Mouse (Mus musculus) bone marrow, adult 2 months (tissue): Measurements from ENCODE around the gene Zfand2b. TPM values are rescaled to one million over a fixed set of nuclear protein-coding genes. Genes with fewer than 3 reads are reported as not detected.

Source experiments
- H3K27ac ChIP-seq: fragments of 200-500 bp; 2 replicates; pipeline ENCODE4 v1.5.1; 2012; ENCODE audit warnings: low read depth, mild to moderate bottlenecking, control low read depth, inconsistent platforms, low read length; ENCODE audit not compliant: control insufficient read depth, poor library complexity, insufficient read depth
- H3K4me1 ChIP-seq: fragments of 200-500 bp; 2 replicates; pipeline ENCODE4 v1.6.1; 2011; ENCODE audit warnings: low read length; ENCODE audit not compliant: control insufficient read depth, insufficient read depth
- H3K4me3 ChIP-seq: fragments of 200-500 bp; replicated peaks from 2 replicates; pipeline ENCODE3; 2011; ENCODE audit warnings: mild to moderate bottlenecking, low read depth, low read length, control low read depth; ENCODE audit not compliant: control insufficient read depth
- CTCF ChIP-seq: fragments of 200-500 bp; IDR thresholded peaks from 2 replicates; pipeline ENCODE4 v1.5.1; 2011; ENCODE audit warnings: low read length, control low read depth; ENCODE audit not compliant: control insufficient read depth, insufficient read depth
- POLR2A ChIP-seq: fragments of 200-500 bp; IDR thresholded peaks from 2 replicates; pipeline ENCODE4 v1.6.1; 2011; ENCODE audit warnings: low read depth, mild to moderate bottlenecking, control low read depth, low read length, borderline replicate concordance; ENCODE audit not compliant: control insufficient read depth
- WGBS: fragments of 180-500 bp; shearing (Covaris S2); methylation state at CpG from one replicate; pipeline ENCODE4 v1.1.7; 2018; 5-methylcytosine and 5-hydroxymethylcytosine counted together
- polyA plus RNA-seq: library from polyadenylated mRNA; stranded (reverse); fragments of >200 nt; gene quantifications from 2 replicates; pipeline ENCODE4 v1.2.4, GENCODE M21; 2011; ENCODE audit warnings: low replicate concordance; ENCODE audit not compliant: missing spikeins, insufficient read depth, insufficient read length

Gene Zfand2b
- polyA plus RNA-seq, 1 experiment, result 49.8 TPM

- WGBS, result 46% methylated on average over 2 of the region's 2 CpGs
- Histone ChIP-seq H3K4me3 (peak overlapping the region; percentile 38), H3K27ac (peak overlapping the region; percentile 61), H3K4me1 (peaks cover 19% of the 10 kb centered on the region)
- TF ChIP-seq POLR2A (no peak), CTCF (no peak)
Observed at GRCm38 (mm10) chr1:75214442-75214841, 46.0 kb downstream of the Zfand2b start.

- H3K27ac ChIP-seq, result peak overlapping the region; percentile 61
- H3K4me3 ChIP-seq, result peak overlapping the region; percentile 38
- no peak for TF ChIP-seq CTCF
- TF ChIP-seq POLR2A, result no peak
- 21% methylated on average over 5 of the region's 5 CpGs for WGBS
- peaks cover 19% of the 10 kb centered on the region for H3K4me1 ChIP-seq
Observed at GRCm38 (mm10) chr1:75214886-75215285, 46.4 kb downstream of the Zfand2b start.

- H3K4me1 ChIP-seq, result peaks cover 19% of the 10 kb centered on the region
- TF ChIP-seq POLR2A, result no peak
- no peak for TF ChIP-seq CTCF
- WGBS, result 59% methylated on average over 9 of the region's 9 CpGs
- H3K27ac ChIP-seq, result peak overlapping the region; percentile 93
- peak overlapping the region; percentile 98 for H3K4me3 ChIP-seq
Observed at GRCm38 (mm10) chr1:75215785-75216184, 47.3 kb downstream of the Zfand2b start.

GRCm38 (mm10) chr1:75216797-75217585 lies 48.5 kb downstream of the Zfand2b start:
- WGBS, result 24% methylated on average over 13 of the region's 13 CpGs
- peak overlapping the region; percentile 93 for H3K27ac ChIP-seq
- H3K4me1 ChIP-seq, result peaks cover 15% of the 10 kb centered on the region
- TF ChIP-seq CTCF (no peak), POLR2A (peak; percentile 35; the same call in 1 of the 2 replicates)
- H3K4me3 ChIP-seq, result peak overlapping the region; percentile 98

GRCm38 (mm10) chr1:75217893-75218226 lies 49.4 kb downstream of the Zfand2b start:
- under 1% methylated on average over 6 of the region's 6 CpGs for WGBS
- Histone ChIP-seq H3K27ac (peak overlapping the region; percentile 94), H3K4me3 (peak overlapping the region; percentile 98), H3K4me1 (peaks cover 15% of the 10 kb centered on the region)
- TF ChIP-seq POLR2A (no peak), CTCF (no peak)

GRCm38 (mm10) chr1:75218227-75219001 lies 50.0 kb downstream of the Zfand2b start:
- under 1% methylated on average over 38 of the region's 38 CpGs for WGBS
- Histone ChIP-seq H3K4me3 (peak overlapping the region; percentile 98), H3K4me1 (peaks cover 15% of the 10 kb centered on the region), H3K27ac (peak overlapping the region; percentile 94)
- no peak for TF ChIP-seq CTCF
- peak; percentile 43; the same call in 1 of the 2 replicates for TF ChIP-seq POLR2A

- under 1% methylated on average over 24 of the region's 24 CpGs for WGBS
- Histone ChIP-seq H3K27ac (peak overlapping the region; percentile 94), H3K4me1 (peaks cover 12% of the 10 kb centered on the region), H3K4me3 (peak overlapping the region; percentile 98)
- TF ChIP-seq CTCF, result peak; percentile 44
- TF ChIP-seq POLR2A, result peak; percentile 100
Observed at GRCm38 (mm10) chr1:75219078-75219477, 50.6 kb downstream of the Zfand2b start.

- peaks cover 12% of the 10 kb centered on the region for H3K4me1 ChIP-seq
- TF ChIP-seq POLR2A (no peak), CTCF (peak; percentile 30; the same call in 1 of the 2 replicates)
- peak within 1 kb of the TSS; percentile 98 for H3K4me3 ChIP-seq
- peak within 1 kb of the TSS; percentile 94 for H3K27ac ChIP-seq
- WGBS, result 6% methylated on average over 34 of the region's 34 CpGs
Observed at GRCm38 (mm10) chr1:75219531-75219930, 51.1 kb downstream of the Zfand2b start, which contains the start of gene Tuba4a. Gene Tuba4a, minus strand, starts transcription at chr1:75219865.

Other genes starting within 250 kb of the Zfand2b start
- not detected in 2 replicates for gene Cfap65, start 233.0 kb upstream of the Zfand2b start, polyA plus RNA-seq
- gene Ihh, start 217.0 kb upstream of the Zfand2b start, polyA plus RNA-seq, result 0.82 TPM in 1 of 2 replicates, not detected in the other
- 5.6 and 11.6 TPM in 2 replicates for gene Nhej1, start 43.4 kb upstream of the Zfand2b start, polyA plus RNA-seq
- 1.7 TPM in 1 of 2 replicates, not detected in the other for gene Slc23a3, start 34.8 kb upstream of the Zfand2b start, polyA plus RNA-seq
- gene Cnppd1, start 25.9 kb upstream of the Zfand2b start, polyA plus RNA-seq, result 55.3 and 100 TPM in 2 replicates
- 71.5 and 92.9 TPM in 2 replicates for gene Retreg2, start 25.9 kb upstream of the Zfand2b start, polyA plus RNA-seq
- gene Abcb6, start 11.7 kb downstream of the Zfand2b start, polyA plus RNA-seq, result 151 and 182 TPM in 2 replicates
- gene Ankzf1, start 23.5 kb downstream of the Zfand2b start, polyA plus RNA-seq, result 16.6 and 27.7 TPM in 2 replicates
- gene Atg9a, start 23.6 kb downstream of the Zfand2b start, polyA plus RNA-seq, result 24.6 and 39.2 TPM in 2 replicates
- 23.0 and 43.6 TPM in 2 replicates for gene Glb1l, start 42.2 kb downstream of the Zfand2b start, polyA plus RNA-seq
- gene Stk16, start 42.2 kb downstream of the Zfand2b start, polyA plus RNA-seq, result 74.2 and 168 TPM in 2 replicates
- gene Tuba4a, start 51.2 kb downstream of the Zfand2b start, polyA plus RNA-seq, result 422 and 591 TPM in 2 replicates
- not detected in 2 replicates for gene A630095N17Rik, start 63.5 kb downstream of the Zfand2b start, polyA plus RNA-seq
- 85.8 and 119 TPM in 2 replicates for gene Dnajb2, start 67.8 kb downstream of the Zfand2b start, polyA plus RNA-seq
- gene Ptprn, start 95.9 kb downstream of the Zfand2b start, polyA plus RNA-seq, result 1.4 and 4.2 TPM in 2 replicates
- gene Resp18, start 109.8 kb downstream of the Zfand2b start, polyA plus RNA-seq, result not detected in 2 replicates
- 9.2 and 21.3 TPM in 2 replicates for gene Dnpep, start 149.3 kb downstream of the Zfand2b start, polyA plus RNA-seq
- gene Des, start 191.7 kb downstream of the Zfand2b start, polyA plus RNA-seq, result 2.1 and 8.8 TPM in 2 replicates
- 18.1 TPM in 2 replicates for gene Speg, start 206.7 kb downstream of the Zfand2b start, polyA plus RNA-seq